Mouse (Mus musculus) hindbrain, embryonic 14.5 days (tissue): ENCODE measurements around the gene Pnpla3. TPM values are rescaled to one million over a fixed set of nuclear protein-coding genes. Genes with fewer than 3 reads are reported as not detected.

Experiments
- ATAC-seq: fragments of 200-750 bp; cut with Nextera tagmentation; 2 replicates; pipeline ENCODE4 v1.8.0; 2017; ENCODE audit warnings: moderate number of reproducible peaks, mild to moderate bottlenecking, moderate TSS enrichment, moderate library complexity; ENCODE audit not compliant: low FRiP score
- DNase-seq: peaks from one replicate; pipeline ENCODE4 v3.0.0-alpha.2; 2015; ENCODE audit warnings: low spot score
- H3K27ac ChIP-seq: fragments of 300-500 bp; sonication (generic); 2 replicates; pipeline ENCODE4 v1.5.1; 2014; ENCODE audit warnings: mild to moderate bottlenecking, moderate library complexity
- H3K27me3 ChIP-seq: fragments of 300-500 bp; sonication (generic); 2 replicates; pipeline ENCODE4 v1.6.1; 2014; ENCODE audit warnings: mild to moderate bottlenecking, low read length, mixed read lengths; ENCODE audit not compliant: control insufficient read depth, insufficient read depth
- H3K36me3 ChIP-seq: fragments of 300-500 bp; sonication (generic); replicated peaks from 2 replicates; pipeline ENCODE4 v1.6.1; 2014; ENCODE audit not compliant: control insufficient read depth, insufficient read depth
- H3K4me1 ChIP-seq: fragments of 300-500 bp; sonication (generic); replicated peaks from 2 replicates; pipeline ENCODE4 v1.6.1; 2014; ENCODE audit warnings: antibody characterized with exemption, low read length, mixed read lengths; ENCODE audit not compliant: control insufficient read depth, insufficient read depth
- H3K4me2 ChIP-seq: fragments of 300-500 bp; sonication (generic); replicated peaks from 2 replicates; pipeline ENCODE4 v1.6.1; 2014; ENCODE audit warnings: mild to moderate bottlenecking, moderate library complexity
- H3K4me3 ChIP-seq: fragments of 300-500 bp; sonication (generic); replicated peaks from 2 replicates; pipeline ENCODE4 v1.5.1; 2014; ENCODE audit warnings: mild to moderate bottlenecking, low read length
- H3K9ac ChIP-seq: fragments of 300-500 bp; sonication (generic); 2 replicates; pipeline ENCODE4 v1.6.1; 2014
- H3K9me3 ChIP-seq: fragments of 300-500 bp; sonication (generic); 2 replicates; pipeline ENCODE4 v1.6.1; 2016; ENCODE audit warnings: low read length; ENCODE audit not compliant: control insufficient read depth
- WGBS: fragments of 180-500 bp; shearing (Covaris S2); extraction: QIAGEN DNeasy Blood & Tissue Kit; methylation state at CpG from one replicate; pipeline ENCODE4 v1.1.7; 2014; 5-methylcytosine and 5-hydroxymethylcytosine counted together
- polyA plus RNA-seq: library from polyadenylated mRNA; unstranded; fragments of >200 nt; fragmentation: Nextera tagmentation; extraction: Ambion mirVana; gene quantifications from 2 replicates; pipeline ENCODE4 v1.2.1, GENCODE M21; 2014

Pnpla3 gene
- polyA plus RNA-seq, 1 experiment from 2014 or later, result 4.2 TPM

GRCm38 (mm10) chr15:84221539-84221938, 53.9 kb downstream of the Pnpla3 start:
- 79% methylated on average over 5 of the region's 5 CpGs for WGBS
- Histone ChIP-seq H3K4me2 (no peak overlapping the region), H3K36me3 (no peaks in the 10 kb centered on the region), H3K9me3 (no peaks in the 10 kb centered on the region), H3K27me3 (no peaks in the 10 kb centered on the region), H3K27ac (no peak overlapping the region), H3K4me3 (no peak overlapping the region), H3K9ac (no peak overlapping the region), H3K4me1 (peaks cover 47% of the 10 kb centered on the region)
- ATAC-seq (no peak), DNase-seq (no peak)

GRCm38 (mm10) chr15:84223423-84223822, 55.8 kb downstream of the Pnpla3 start:
- H3K9me3 ChIP-seq, result no peaks in the 10 kb centered on the region
- H3K4me1 ChIP-seq, result peaks cover 42% of the 10 kb centered on the region
- H3K27ac ChIP-seq, result no peak overlapping the region; the same call in 1 of the 2 replicates
- DNase-seq (no peak), ATAC-seq (0 out of 2 replicates have a peak, but pooled peaks have one; percentile 18)
- H3K27me3 ChIP-seq, result no peaks in the 10 kb centered on the region
- no peak overlapping the region for H3K9ac ChIP-seq
- H3K4me3 ChIP-seq, result no peak overlapping the region
- H3K4me2 ChIP-seq, result no peak overlapping the region
- H3K36me3 ChIP-seq, result no peaks in the 10 kb centered on the region
- WGBS, result 25% methylated on average over 6 of the region's 6 CpGs

GRCm38 (mm10) chr15:84224779-84225178, 57.1 kb downstream of the Pnpla3 start:
- no peak overlapping the region for H3K4me3 ChIP-seq
- no peak overlapping the region for H3K4me2 ChIP-seq
- ATAC-seq, result no peak
- peaks cover 35% of the 10 kb centered on the region for H3K4me1 ChIP-seq
- H3K9ac ChIP-seq, result no peak overlapping the region
- no peak overlapping the region for H3K27ac ChIP-seq
- H3K9me3 ChIP-seq, result no peaks in the 10 kb centered on the region
- H3K36me3 ChIP-seq, result no peaks in the 10 kb centered on the region
- no peaks in the 10 kb centered on the region for H3K27me3 ChIP-seq
- DNase-seq, result no peak
- WGBS, result 32% methylated on average over 10 of the region's 10 CpGs

GRCm38 (mm10) chr15:84226918-84227317, 59.3 kb downstream of the Pnpla3 start:
- H3K27me3 ChIP-seq, result no peaks in the 10 kb centered on the region
- peak overlapping the region; percentile 65 for H3K27ac ChIP-seq
- no peaks in the 10 kb centered on the region for H3K36me3 ChIP-seq
- peaks cover 48% of the 10 kb centered on the region for H3K4me1 ChIP-seq
- DNase-seq, result peak; percentile 76
- no peak overlapping the region for H3K4me3 ChIP-seq
- H3K9ac ChIP-seq, result no peak overlapping the region
- ATAC-seq, result peak; percentile 70
- no peaks in the 10 kb centered on the region for H3K9me3 ChIP-seq
- WGBS, result 25% methylated on average over 15 of the region's 15 CpGs
- H3K4me2 ChIP-seq, result no peak overlapping the region

- H3K27ac ChIP-seq, result peak overlapping the region; percentile 78
- no peaks in the 10 kb centered on the region for H3K36me3 ChIP-seq
- peak overlapping the region; percentile 60; the same call in 1 of the 2 replicates for H3K9ac ChIP-seq
- no peak overlapping the region for H3K4me3 ChIP-seq
- H3K9me3 ChIP-seq, result no peaks in the 10 kb centered on the region
- WGBS, result 11% methylated on average over 5 of the region's 5 CpGs
- peaks cover 40% of the 10 kb centered on the region for H3K4me1 ChIP-seq
- H3K4me2 ChIP-seq, result peak overlapping the region; percentile 68
- no peak for ATAC-seq
- DNase-seq, result no peak
- no peaks in the 10 kb centered on the region for H3K27me3 ChIP-seq
These were observed 63.0 kb downstream of the Pnpla3 start for GRCm38 (mm10) chr15:84230661-84231060.

GRCm38 (mm10) chr15:84231113-84231712, 63.6 kb downstream of the Pnpla3 start:
- peaks cover 36% of the 10 kb centered on the region for H3K4me1 ChIP-seq
- ATAC-seq (no peak; the same call in 1 of the 2 replicates), DNase-seq (no peak)
- peak overlapping the region; percentile 34 for H3K4me3 ChIP-seq
- peak overlapping the region; percentile 68 for H3K4me2 ChIP-seq
- H3K36me3 ChIP-seq, result no peaks in the 10 kb centered on the region
- H3K27ac ChIP-seq, result peak overlapping the region; percentile 78
- H3K27me3 ChIP-seq, result no peaks in the 10 kb centered on the region
- WGBS, result 3% methylated on average over 16 of the region's 16 CpGs
- peak overlapping the region; percentile 60 for H3K9ac ChIP-seq
- no peaks in the 10 kb centered on the region for H3K9me3 ChIP-seq

GRCm38 (mm10) chr15:84231721-84232561, 64.3 kb downstream of the Pnpla3 start, which contains the start of gene Parvb:
TSS of gene Parvb (plus strand) at chr15:84232043.
- Histone ChIP-seq H3K4me2 (peak within 1 kb of the TSS; percentile 68), H3K27ac (peak within 1 kb of the TSS; percentile 78), H3K27me3 (no peaks in the 10 kb centered on the region), H3K36me3 (no peaks in the 10 kb centered on the region), H3K4me1 (peaks cover 29% of the 10 kb centered on the region), H3K9ac (peak within 1 kb of the TSS; percentile 60), H3K4me3 (peak within 1 kb of the TSS; percentile 34), H3K9me3 (no peaks in the 10 kb centered on the region)
- ATAC-seq (peak; percentile 41), DNase-seq (no peak)
- whole genome bisulfite sequencing, result under 1% methylated on average over 46 of the region's 53 CpGs

GRCm38 (mm10) chr15:84232609-84233008, 65.0 kb downstream of the Pnpla3 start:
- H3K4me2 ChIP-seq, result peak overlapping the region; percentile 68
- H3K27me3 ChIP-seq, result no peaks in the 10 kb centered on the region
- no peaks in the 10 kb centered on the region for H3K36me3 ChIP-seq
- no peak for DNase-seq
- no peak overlapping the region for H3K27ac ChIP-seq
- peak overlapping the region; percentile 34 for H3K4me3 ChIP-seq
- no peak overlapping the region for H3K9ac ChIP-seq
- no peak for ATAC-seq
- H3K4me1 ChIP-seq, result peaks cover 25% of the 10 kb centered on the region
- no peaks in the 10 kb centered on the region for H3K9me3 ChIP-seq
- WGBS, result 9% methylated on average over 8 of the region's 8 CpGs

GRCm38 (mm10) chr15:84234794-84235581, 67.4 kb downstream of the Pnpla3 start:
- Histone ChIP-seq H3K27ac (no peak overlapping the region), H3K9me3 (no peaks in the 10 kb centered on the region), H3K4me1 (peaks cover 44% of the 10 kb centered on the region), H3K27me3 (no peaks in the 10 kb centered on the region), H3K36me3 (no peaks in the 10 kb centered on the region), H3K9ac (no peak overlapping the region), H3K4me2 (no peak overlapping the region), H3K4me3 (no peak overlapping the region)
- WGBS, result 79% methylated on average over 7 of the region's 7 CpGs
- DNase-seq (no peak), ATAC-seq (no peak)
